Mouse (Mus musculus) gastrocnemius, postnatal 4 days (tissue): ENCODE measurements around the gene Ss18l1. TPM values are rescaled to one million over a fixed set of nuclear protein-coding genes. Genes with fewer than 3 reads are reported as not detected.

ENCODE experiments used
- DNase-seq, 2 experiments: peaks; one replicate each; pipeline ENCODE4 v3.0.0; 2021 to 2022; ENCODE audit warnings: low spot score in 2 of 2, mixed read lengths in 2 of 2
- total RNA-seq, 2 experiments: library from RNA; stranded (reverse); gene quantifications; 2 replicates each; pipeline ENCODE4 v1.2.3; 2021

The Ss18l1 gene
- total RNA-seq, 2 experiments from 2014 or later: 3.7 to 4.3 TPM

DNA sequence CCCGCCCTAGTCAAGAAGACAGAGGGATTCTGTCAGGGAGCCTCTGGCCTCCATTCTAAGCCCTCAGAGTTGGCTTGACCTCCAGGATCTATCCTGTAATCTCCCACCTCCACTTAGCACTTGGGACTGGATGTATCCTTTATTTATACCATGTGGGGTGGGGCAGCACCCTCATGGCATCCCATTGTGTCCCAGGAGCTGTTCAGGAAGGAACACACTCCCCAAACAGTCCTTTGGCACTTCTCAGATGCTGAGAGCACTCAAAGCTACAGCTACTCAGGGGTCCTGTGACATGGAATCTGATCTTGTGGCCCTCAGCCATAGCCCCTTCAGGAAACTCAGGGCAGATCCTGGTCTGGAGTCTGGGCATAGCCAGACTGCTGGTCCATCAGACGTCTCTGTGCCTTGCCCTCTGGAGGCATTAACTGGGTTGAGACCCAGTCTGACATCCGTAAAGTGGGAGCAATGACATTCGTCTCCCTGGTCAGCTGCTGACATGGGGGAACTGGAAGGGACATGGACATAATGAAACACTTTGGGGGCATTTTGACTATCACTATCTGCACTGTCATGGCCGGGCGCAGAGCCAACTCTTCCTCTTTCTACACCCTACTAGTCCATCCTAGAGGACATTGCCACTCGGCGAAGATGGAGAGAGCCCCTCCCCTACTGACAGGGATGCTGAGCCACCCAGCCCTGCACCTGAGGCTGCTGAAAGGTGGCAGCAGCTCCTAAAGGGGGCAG lies 74.6 kb downstream of the Ss18l1 start:
- peak in 1 of 2 experiments; percentile 27 for DNase-seq

GRCm38 (mm10) chr2:180117485-180118194 lies 75.3 kb downstream of the Ss18l1 start:
- peak in 1 of 2 experiments; percentile 48 for DNase-seq

DNA sequence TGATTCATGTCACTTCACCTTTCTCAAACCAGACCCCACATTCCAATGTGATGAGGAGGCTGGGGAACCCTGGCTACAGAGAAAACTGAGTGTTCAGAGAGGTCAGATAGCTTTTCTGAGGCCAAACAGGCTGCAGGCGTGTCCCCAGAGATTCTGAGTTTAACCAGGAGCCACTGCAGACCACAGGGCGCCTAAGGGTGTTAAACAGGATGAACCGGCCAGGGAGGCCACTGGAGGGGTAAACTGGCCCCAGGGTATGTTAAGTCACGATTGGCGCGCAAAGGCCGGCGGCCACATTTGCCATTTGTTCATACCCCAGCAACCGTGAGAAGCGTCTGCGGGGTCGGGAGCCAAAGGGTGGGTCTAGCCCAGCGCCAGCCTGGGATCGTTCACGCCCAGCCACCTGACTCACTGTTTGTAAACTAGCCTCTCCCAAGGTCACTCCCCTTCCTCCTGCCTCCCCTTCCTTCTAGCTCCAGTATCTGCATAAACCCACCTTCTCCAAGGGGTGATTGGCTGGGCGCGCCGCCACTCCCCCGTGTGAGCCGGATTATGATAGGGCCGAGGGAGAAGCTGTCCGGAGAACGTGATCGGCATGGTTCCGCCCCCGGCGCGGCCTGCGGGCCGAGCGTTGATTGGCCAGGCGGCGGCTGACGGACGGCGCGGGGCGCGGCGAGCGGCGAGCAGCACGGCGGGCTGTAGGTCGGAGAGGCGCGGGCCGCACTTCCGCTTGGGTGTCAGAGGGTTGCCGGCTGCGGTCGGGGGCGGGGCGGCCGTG lies 76.5 kb downstream of the Ss18l1 start, which contains the start of gene Osbpl2:
Osbpl2 (plus strand) TSS at position 646 of the 778 bp plus-strand sequence.
- peak; percentile 99 to 100 for DNase-seq

Other genes starting within 250 kb of the Ss18l1 start
- 10 to 100 TPM; 14.1 to 15.7 TPM for gene Taf4, start 65.9 kb upstream of the Ss18l1 start, total RNA-seq
- 10 to 100 TPM; 48.3 to 50.8 TPM for gene Lsm14b, start 17.5 kb upstream of the Ss18l1 start, total RNA-seq
- gene Psma7, start 76 bp upstream of the Ss18l1 start, total RNA-seq: 100 to 1,000 TPM; 201 TPM
- gene Mtg2, start 28.1 kb downstream of the Ss18l1 start, total RNA-seq: 10 to 100 TPM; 13.4 to 15.0 TPM
- gene Hrh3, start 62.0 kb downstream of the Ss18l1 start, total RNA-seq: under 1 TPM; 0.10 to 0.34 TPM
- gene Osbpl2, start 76.8 kb downstream of the Ss18l1 start, total RNA-seq: 10 to 100 TPM; 27.7 to 32.1 TPM
- 100 to 1,000 TPM; 113 to 131 TPM for gene Adrm1, start 129.0 kb downstream of the Ss18l1 start, total RNA-seq
- gene Lama5, start 183.3 kb downstream of the Ss18l1 start, total RNA-seq: 10 to 100 TPM; 32.3 to 42.7 TPM
- 100 to 1,000 TPM; 786 to 791 TPM for gene Rps21, start 214.9 kb downstream of the Ss18l1 start, total RNA-seq
- 10 to 100 TPM; 13.4 to 14.6 TPM for gene Cables2, start 231.0 kb downstream of the Ss18l1 start, total RNA-seq
- not detected for gene Rbbp8nl, start 247.4 kb downstream of the Ss18l1 start, total RNA-seq